Mouse (Mus musculus) small intestine, adult 2 months (tissue): ENCODE measurements around the gene Mypn. TPM values are rescaled to one million over a fixed set of nuclear protein-coding genes. Genes with fewer than 3 reads are reported as not detected.
A peak's percentile ranks its signal among the peaks of the same experiment; 100 is the strongest.

Source experiments
- H3K27ac ChIP-seq: fragments of 200-500 bp; 2 replicates; pipeline ENCODE4 v1.5.1; 2012; ENCODE audit warnings: low read depth, low read length, control low read depth, inconsistent platforms; ENCODE audit not compliant: insufficient read depth
- H3K27me3 ChIP-seq: fragments of 200-500 bp; 2 replicates; pipeline ENCODE4 v1.6.1; 2012; ENCODE audit warnings: mild to moderate bottlenecking, moderate library complexity, low read length, inconsistent platforms; ENCODE audit not compliant: control insufficient read depth, insufficient read depth
- H3K36me3 ChIP-seq: fragments of 200-500 bp; 2 replicates; pipeline ENCODE4 v1.6.1; 2012; ENCODE audit warnings: mild to moderate bottlenecking, low read length, control low read depth, inconsistent platforms; ENCODE audit not compliant: control insufficient read depth, insufficient read depth
- H3K4me1 ChIP-seq: fragments of 200-500 bp; 2 replicates; pipeline ENCODE4 v1.6.1; 2012; ENCODE audit warnings: low read length, inconsistent platforms, mixed read lengths; ENCODE audit not compliant: control insufficient read depth, insufficient read depth, insufficient read length
- H3K4me3 ChIP-seq: fragments of 200-500 bp; 2 replicates; pipeline ENCODE4 v1.5.1; 2012; ENCODE audit warnings: low read depth, mild to moderate bottlenecking, control low read depth, inconsistent platforms, low read length, moderate library complexity
- CTCF ChIP-seq: fragments of 200-500 bp; IDR thresholded peaks from 2 replicates; pipeline ENCODE4 v1.5.1; 2012; ENCODE audit warnings: low read depth, mild to moderate bottlenecking, control low read depth, inconsistent platforms, low read length, moderate library complexity, mixed read lengths; ENCODE audit not compliant: insufficient replicate concordance, insufficient read length; ENCODE audit errors: extremely low read depth
- POLR2A ChIP-seq: fragments of 200-500 bp; IDR thresholded peaks from 2 replicates; pipeline ENCODE4 v1.6.1; 2012; ENCODE audit warnings: low read depth, mild to moderate bottlenecking, control low read depth, inconsistent platforms, low read length, moderate library complexity
- WGBS: fragments of 180-500 bp; shearing (Covaris S2); methylation state at CpG from one replicate; pipeline ENCODE4 v1.1.7; 2018; 5-methylcytosine and 5-hydroxymethylcytosine counted together
- polyA plus RNA-seq: library from polyadenylated mRNA; depleted of rRNA; stranded (reverse); fragments of >200 nt; gene quantifications from 2 replicates; pipeline ENCODE4 v1.2.3, GENCODE M21; 2012

Mypn gene
- polyA plus RNA-seq, 1 experiment, result 0.05 TPM

DNA sequence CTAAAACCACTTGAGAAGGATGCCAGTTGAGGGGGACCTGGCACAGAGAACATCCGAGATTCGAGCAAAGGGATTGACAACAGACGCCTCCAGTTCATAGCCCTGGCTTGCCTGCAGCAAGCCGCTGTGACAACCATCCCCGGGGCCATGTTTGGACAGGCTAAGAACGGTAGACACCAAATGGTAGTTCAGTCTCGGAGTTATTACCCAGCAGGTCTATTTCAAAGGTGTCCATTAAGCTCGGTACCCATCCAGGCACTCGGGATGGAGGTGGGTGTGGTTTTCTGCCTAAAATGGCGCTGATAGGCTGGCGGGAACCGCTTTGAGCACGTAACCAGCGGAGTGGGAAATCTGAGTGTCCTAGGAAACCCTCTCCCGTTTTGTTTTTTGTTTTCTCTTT lies 87.9 kb downstream of the Mypn start:
- Histone ChIP-seq H3K4me1 (no peaks in the 10 kb centered on the region), H3K27me3 (no peaks in the 10 kb centered on the region), H3K36me3 (no peaks in the 10 kb centered on the region), H3K27ac (no peak overlapping the region), H3K4me3 (no peak overlapping the region)
- 87% methylated on average over 15 of the region's 15 CpGs for WGBS
- TF ChIP-seq CTCF (no peak), POLR2A (no peak)

- Histone ChIP-seq H3K4me3 (no peak overlapping the region), H3K27me3 (no peaks in the 10 kb centered on the region), H3K27ac (no peak overlapping the region), H3K36me3 (no peaks in the 10 kb centered on the region), H3K4me1 (no peaks in the 10 kb centered on the region)
- 85% methylated on average over 6 of the region's 6 CpGs for WGBS
- TF ChIP-seq CTCF (no peak), POLR2A (no peak)
These were observed 89.9 kb downstream of the Mypn start for GRCm38 (mm10) chr10:63113716-63114360.

DNA sequence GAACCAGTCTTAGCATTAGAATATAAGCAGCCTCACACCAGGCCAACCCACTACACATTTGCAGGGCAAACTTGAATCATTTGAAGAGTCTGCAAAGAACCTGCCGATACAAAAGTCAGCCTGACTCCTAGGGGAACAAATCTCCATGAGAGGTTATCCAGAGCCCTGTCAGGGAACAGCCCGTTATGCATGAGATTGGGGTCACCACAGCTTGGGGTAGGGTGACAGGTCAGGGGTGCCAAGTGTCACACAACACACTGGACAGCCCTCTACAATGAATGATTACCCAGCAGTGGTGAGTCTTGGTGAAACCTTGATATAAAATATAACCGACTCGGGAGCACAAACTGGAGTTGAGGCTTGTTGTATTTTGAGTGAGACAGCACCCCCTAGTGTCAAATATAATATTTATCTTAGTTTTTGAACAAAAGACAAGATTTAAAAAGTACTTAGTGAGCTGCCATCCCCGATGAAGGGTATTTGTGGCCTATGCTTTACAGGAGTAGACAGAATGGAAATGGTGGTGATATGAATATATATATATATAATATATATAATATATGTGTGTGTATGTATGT lies 90.6 kb downstream of the Mypn start:
- TF ChIP-seq CTCF, result peak; percentile 11; the same call in 1 of the 2 replicates
- no peak for TF ChIP-seq POLR2A
- WGBS, result 39% methylated on average over 5 of the region's 5 CpGs
- H3K4me3 ChIP-seq, result no peak overlapping the region
- H3K4me1 ChIP-seq, result no peaks in the 10 kb centered on the region
- H3K27me3 ChIP-seq, result no peaks in the 10 kb centered on the region
- H3K27ac ChIP-seq, result no peak overlapping the region
- no peaks in the 10 kb centered on the region for H3K36me3 ChIP-seq

GRCm38 (mm10) chr10:63100657-63101056 lies 103.1 kb downstream of the Mypn start:
- Histone ChIP-seq H3K36me3 (no peaks in the 10 kb centered on the region), H3K27me3 (peaks cover 21% of the 10 kb centered on the region), H3K4me3 (peak overlapping the region; percentile 61), H3K4me1 (peaks cover 3% of the 10 kb centered on the region), H3K27ac (no peak overlapping the region)
- TF ChIP-seq POLR2A, result no peak
- TF ChIP-seq CTCF, result no peak
- 32% methylated on average over 9 of the region's 9 CpGs for WGBS

- Histone ChIP-seq H3K27ac (no peak overlapping the region), H3K36me3 (no peaks in the 10 kb centered on the region), H3K27me3 (peaks cover 21% of the 10 kb centered on the region), H3K4me3 (peak overlapping the region; percentile 61), H3K4me1 (peaks cover 3% of the 10 kb centered on the region)
- TF ChIP-seq CTCF (no peak), POLR2A (no peak)
- under 1% methylated on average over 62 of the region's 62 CpGs for WGBS
These were observed 103.7 kb downstream of the Mypn start for GRCm38 (mm10) chr10:63099941-63100562.

- Histone ChIP-seq H3K27me3 (peaks cover 21% of the 10 kb centered on the region), H3K4me3 (peak within 1 kb of the TSS; percentile 61), H3K36me3 (no peaks in the 10 kb centered on the region), H3K4me1 (peaks cover 3% of the 10 kb centered on the region), H3K27ac (no peak within 1 kb of the TSS)
- 17% methylated on average over 16 of the region's 16 CpGs for WGBS
- TF ChIP-seq POLR2A (no peak), CTCF (no peak)
These were observed 104.2 kb downstream of the Mypn start, which contains the start of gene Atoh7 for GRCm38 (mm10) chr10:63099521-63099920. Gene Atoh7, plus strand, starts transcription at chr10:63099651.

GRCm38 (mm10) chr10:63098191-63098590 lies 105.6 kb downstream of the Mypn start:
- no peak for TF ChIP-seq CTCF
- TF ChIP-seq POLR2A, result no peak
- Histone ChIP-seq H3K4me1 (peaks cover 3% of the 10 kb centered on the region), H3K36me3 (no peaks in the 10 kb centered on the region), H3K4me3 (no peak overlapping the region), H3K27me3 (peaks cover 21% of the 10 kb centered on the region), H3K27ac (no peak overlapping the region)
- WGBS, result 72% methylated on average over 12 of the region's 12 CpGs
